ENCODE assay signal across 8 mouse cellular contexts in the genomic region with DNA sequence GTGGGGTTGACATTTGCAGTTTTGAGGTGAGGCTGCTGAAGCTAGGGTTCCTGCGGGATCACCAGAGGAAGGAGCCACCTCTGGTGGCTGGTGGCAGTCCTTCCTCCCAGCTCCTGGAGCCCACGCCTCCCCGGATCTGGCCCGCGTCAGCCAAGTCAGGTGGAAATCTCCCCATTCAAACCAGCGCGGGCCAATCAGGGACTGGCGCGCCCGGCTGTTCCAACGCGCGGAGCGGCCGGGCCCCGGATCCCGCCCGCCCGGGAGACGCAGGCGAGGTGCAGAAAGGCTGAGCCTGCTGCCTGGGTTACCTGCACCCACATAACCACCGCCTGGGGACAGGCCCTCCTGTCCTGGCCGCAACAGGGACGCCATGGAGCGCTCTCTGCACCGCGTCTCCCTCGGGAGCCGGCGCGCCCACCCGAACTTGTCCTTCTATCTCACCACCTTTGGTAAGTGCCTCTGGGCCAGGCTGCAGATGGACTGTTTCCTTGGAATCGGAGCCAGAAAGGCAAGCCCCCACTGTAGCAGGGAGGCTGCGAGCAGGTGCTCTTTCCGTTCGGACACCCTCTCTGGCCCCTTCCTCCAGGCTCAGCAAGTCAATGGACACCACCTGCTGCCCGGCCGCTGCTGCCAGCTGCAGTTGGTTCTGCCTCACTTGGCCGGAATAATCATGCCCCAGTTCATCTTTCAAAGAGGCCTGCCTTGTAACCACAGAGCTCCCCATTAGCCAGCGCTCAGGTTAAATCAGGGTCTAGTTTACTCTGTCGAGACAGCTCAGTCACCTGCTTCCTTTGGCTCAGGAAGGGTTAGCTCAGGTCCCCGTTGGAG. TPM values are rescaled to one million over a fixed set of nuclear protein-coding genes. Genes with fewer than 3 reads are reported as not detected.
DNase-seq lines count a peak whose midpoint lies in the region; ATAC-seq and TF ChIP-seq lines count a peak whose summit lies in the region.

No protein-coding gene starts in this region.

- H3K36me3 ChIP-seq in heart, embryonic 15.5 days: no peaks in the 10 kb centered on the region
- H3K36me3 ChIP-seq in lung, embryonic 15.5 days: no peaks in the 10 kb centered on the region

- H3K4me2 ChIP-seq in heart, embryonic 15.5 days: peak overlapping the region; percentile 90
- H3K4me2 ChIP-seq in lung, embryonic 15.5 days: peak overlapping the region; percentile 66

- DNase-seq in CD4-positive helper T cell, adult 2 months (ENCODE audit: low read depth, low spot score): peak; percentile 77
- peak; percentile 60 for DNase-seq in WW6 (ENCODE audit: low read depth, low spot score)
- peak; percentile 85 for DNase-seq in embryo, embryonic 11 days
- DNase-seq in kidney, postnatal 14 days: peak; percentile 76
- peak; percentile 66 for DNase-seq in urinary bladder, postnatal 14 days (ENCODE audit: low spot score)

- peaks cover 14% of the 10 kb centered on the region for H3K4me1 ChIP-seq in heart, embryonic 15.5 days (replicated peaks)
- H3K4me1 ChIP-seq in lung, embryonic 15.5 days: peaks cover 16% of the 10 kb centered on the region
- peaks cover 15% of the 10 kb centered on the region for H3K4me1 ChIP-seq in olfactory bulb, adult 2 months (ENCODE audit: control insufficient read depth, insufficient read depth, low read length)

- no peak for TF ChIP-seq CTCF in olfactory bulb, adult 2 months (IDR thresholded peaks at IDR 0.05; ENCODE audit: insufficient read depth, low read depth, low read length)

- H3K27ac ChIP-seq in heart, embryonic 15.5 days: no peak overlapping the region
- H3K27ac ChIP-seq in lung, embryonic 15.5 days: peak overlapping the region; percentile 56
- 0 out of 2 replicates have a peak overlapping the region, but pooled peaks have one; percentile 5 for H3K27ac ChIP-seq in olfactory bulb, adult 2 months (ENCODE audit: insufficient read depth, low read depth, low read length)

- H3K9ac ChIP-seq in heart, embryonic 15.5 days: peak overlapping the region; percentile 52
- peak overlapping the region; percentile 45 for H3K9ac ChIP-seq in lung, embryonic 15.5 days

- TF ChIP-seq POLR2A in olfactory bulb, adult 2 months (IDR thresholded peaks at IDR 0.05; ENCODE audit: insufficient read depth, low read depth, low read length): no peak

- peak overlapping the region; percentile 53 for H3K4me3 ChIP-seq in heart, embryonic 15.5 days
- peak overlapping the region; percentile 40 for H3K4me3 ChIP-seq in lung, embryonic 15.5 days
- H3K4me3 ChIP-seq in olfactory bulb, adult 2 months (ENCODE audit: insufficient read depth, low read depth, low read length): peak overlapping the region; percentile 46

- ATAC-seq in heart, embryonic 15.5 days (replicated peaks; ENCODE audit: insufficient number of reproducible peaks, insufficient read depth, low FRiP score, low read depth): peak; percentile 59
- peak; percentile 88 for ATAC-seq in lung, embryonic 15.5 days (ENCODE audit: borderline replicate concordance, extremely low read depth, low FRiP score, low TSS enrichment)

- H3K9me3 ChIP-seq in heart, embryonic 15.5 days (replicated peaks): no peaks in the 10 kb centered on the region
- no peaks in the 10 kb centered on the region for H3K9me3 ChIP-seq in lung, embryonic 15.5 days

- peaks cover 87% of the 10 kb centered on the region for H3K27me3 ChIP-seq in heart, embryonic 15.5 days
- peaks cover 33% of the 10 kb centered on the region for H3K27me3 ChIP-seq in lung, embryonic 15.5 days

- WGBS in heart, embryonic 15.5 days: 4% methylated on average over 42 of the region's 42 CpGs
- WGBS in lung, embryonic 15.5 days: 2% methylated on average over 42 of the region's 42 CpGs
- 10% methylated on average over 42 of the region's 42 CpGs for WGBS in olfactory bulb, adult 2 months

RNA-seq across cellular contexts. Expression of gene Rgs3, which starts 23.8 kb away (rescaled TPM):
- polyA plus RNA-seq in heart, embryonic 15.5 days (2015; fragmentation: Nextera tagmentation; extraction: Ambion mirVana): 56.9 and 72.2 TPM in 2 replicates
- 52.8 and 53.5 TPM in 2 replicates for polyA plus RNA-seq in lung, embryonic 15.5 days (2015; fragmentation: Nextera tagmentation; extraction: Ambion mirVana)
- not detected in 2 replicates for polyA plus RNA-seq in olfactory bulb, adult 2 months (2012; ENCODE audit: insufficient read depth, insufficient read length, low replicate concordance, missing spikeins)

RNA-seq across cellular contexts. Expression of gene 4933430I17Rik, which starts 58.3 kb away (rescaled TPM):
- polyA plus RNA-seq in heart, embryonic 15.5 days (2015; fragmentation: Nextera tagmentation; extraction: Ambion mirVana): 0.20 and 0.37 TPM in 2 replicates
- polyA plus RNA-seq in lung, embryonic 15.5 days (2015; fragmentation: Nextera tagmentation; extraction: Ambion mirVana): 0.47 and 0.72 TPM in 2 replicates
- not detected in 2 replicates for polyA plus RNA-seq in olfactory bulb, adult 2 months (2012; ENCODE audit: insufficient read depth, insufficient read length, low replicate concordance, missing spikeins)

RNA-seq across cellular contexts. Expression of gene Pole3, which starts 58.6 kb away (rescaled TPM):
- 43.1 and 53.9 TPM in 2 replicates for polyA plus RNA-seq in heart, embryonic 15.5 days (2015; fragmentation: Nextera tagmentation; extraction: Ambion mirVana)
- 89.5 and 90.2 TPM in 2 replicates for polyA plus RNA-seq in lung, embryonic 15.5 days (2015; fragmentation: Nextera tagmentation; extraction: Ambion mirVana)
- not detected in 2 replicates for polyA plus RNA-seq in olfactory bulb, adult 2 months (2012; ENCODE audit: insufficient read depth, insufficient read length, low replicate concordance, missing spikeins)
